Mouse (Mus musculus): ENCODE measurements around the gene Kif24. TPM values are rescaled to one million over a fixed set of nuclear protein-coding genes. Genes with fewer than 3 reads are reported as not detected.
A peak's percentile ranks its signal among the peaks of the same experiment; 100 is the strongest.

The Kif24 gene
- polyA plus RNA-seq, 1 experiment from 2014 or later, result 8.9 TPM

DNA sequence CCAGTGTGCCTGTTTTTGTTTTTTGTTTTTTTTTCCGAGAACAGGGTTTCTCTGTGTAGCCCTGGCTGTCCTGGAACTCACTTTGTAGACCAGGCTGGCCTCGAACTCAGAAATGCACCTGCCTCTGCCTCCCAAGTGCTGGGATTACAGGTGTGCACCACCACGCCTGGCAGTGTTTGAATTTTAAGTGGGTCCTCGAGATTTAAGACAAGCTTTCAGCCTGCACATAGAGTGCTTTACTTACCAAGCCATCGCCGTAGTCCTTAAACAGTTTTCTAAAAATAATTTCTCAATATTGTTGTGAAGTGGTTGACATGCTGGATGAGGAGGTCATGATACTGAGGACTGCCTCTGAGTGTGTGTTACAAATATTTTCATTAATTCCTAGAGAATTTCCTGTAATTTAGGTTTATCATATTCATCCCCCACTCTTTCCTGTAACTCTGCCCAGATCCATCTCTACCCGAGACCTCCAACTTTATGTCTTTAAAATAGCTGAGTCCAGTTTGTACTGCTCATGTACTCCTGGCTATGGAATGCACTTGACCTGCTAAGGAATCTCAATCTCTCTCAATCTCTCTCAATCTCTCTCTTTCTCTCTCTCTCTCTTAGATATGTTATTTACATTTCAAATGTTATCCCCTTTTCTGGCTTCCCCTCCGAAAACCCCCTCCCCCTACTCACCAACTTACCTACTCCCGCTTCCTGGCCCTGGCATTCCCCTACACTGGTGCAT, 94.8 kb downstream of the Kif24 start:
- no peak for ATAC-seq (ENCODE audit: insufficient number of reproducible peaks, low FRiP score, low TSS enrichment, low read depth)

DNA sequence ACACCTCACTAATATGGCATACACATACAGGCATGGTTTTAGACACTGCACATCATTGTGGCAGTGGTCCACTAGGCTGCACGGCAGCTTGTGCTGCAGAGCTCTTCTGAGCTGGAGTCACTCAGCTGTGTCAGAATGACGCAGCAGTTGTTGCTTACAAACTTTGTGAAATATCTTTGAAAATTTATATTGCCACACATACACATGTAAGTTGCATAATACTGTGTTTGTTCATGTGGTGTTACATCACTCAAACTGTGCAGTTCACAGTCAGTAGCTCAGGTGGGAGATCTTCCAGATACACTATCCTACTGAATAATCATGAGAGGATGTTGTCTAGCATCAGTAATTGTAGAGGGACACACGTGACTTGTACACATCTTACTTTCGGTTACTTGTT, 96.5 kb downstream of the Kif24 start:
- Histone ChIP-seq H3K27ac (replicated peaks) (no peak overlapping the region), H3K4me2 (replicated peaks) (no peak overlapping the region), H3K36me3 (peaks cover 32% of the 10 kb centered on the region), H3K9me3 (replicated peaks) (no peaks in the 10 kb centered on the region), H3K4me1 (no peaks in the 10 kb centered on the region), H3K9ac (no peak overlapping the region), H3K4me3 (replicated peaks) (no peak overlapping the region), H3K27me3 (no peaks in the 10 kb centered on the region)
- no peak for ATAC-seq (ENCODE audit: insufficient number of reproducible peaks, low FRiP score, low TSS enrichment, low read depth)
- WGBS, result 83% methylated on average over 4 of the region's 4 CpGs

More for the DNA sequence above, 94.8 kb downstream of the Kif24 start:
- 87% methylated on average over 9 of the region's 9 CpGs for WGBS
- Histone ChIP-seq H3K9ac (no peak overlapping the region), H3K36me3 (peaks cover 34% of the 10 kb centered on the region), H3K27me3 (no peaks in the 10 kb centered on the region), H3K4me2 (replicated peaks) (no peak overlapping the region), H3K9me3 (replicated peaks) (no peaks in the 10 kb centered on the region), H3K27ac (replicated peaks) (no peak overlapping the region), H3K4me1 (no peaks in the 10 kb centered on the region), H3K4me3 (replicated peaks) (no peak overlapping the region)

DNA sequence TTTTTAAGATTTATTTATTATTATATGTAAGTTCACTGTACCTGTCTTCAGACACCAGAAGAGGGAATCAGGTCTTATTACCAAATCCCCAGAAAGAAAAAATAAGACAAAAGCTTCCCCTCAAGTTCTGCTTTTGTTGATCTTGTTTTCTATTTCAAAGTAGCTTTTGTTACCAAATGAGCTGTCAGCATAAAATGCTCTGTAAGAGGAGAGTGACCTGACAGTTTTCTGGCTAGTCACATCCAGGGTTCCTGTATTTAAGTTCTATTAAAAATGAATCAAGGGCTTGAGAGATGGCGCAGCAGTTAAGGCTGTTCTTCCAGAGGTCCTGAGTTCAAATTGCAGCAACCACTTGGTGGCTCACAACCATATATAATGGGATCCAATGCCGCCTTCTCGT, 103.6 kb downstream of the Kif24 start:
- Histone ChIP-seq H3K27ac (replicated peaks) (no peak overlapping the region), H3K4me2 (replicated peaks) (no peak overlapping the region), H3K4me3 (replicated peaks) (no peak overlapping the region), H3K9me3 (replicated peaks) (no peaks in the 10 kb centered on the region), H3K27me3 (no peaks in the 10 kb centered on the region), H3K36me3 (peaks cover 3% of the 10 kb centered on the region; the same call in 1 of the 2 replicates), H3K4me1 (no peaks in the 10 kb centered on the region), H3K9ac (no peak overlapping the region)
- no peak for ATAC-seq (ENCODE audit: insufficient number of reproducible peaks, low FRiP score, low TSS enrichment, low read depth)
- WGBS, result 95% methylated on average over 3 of the region's 3 CpGs

DNA sequence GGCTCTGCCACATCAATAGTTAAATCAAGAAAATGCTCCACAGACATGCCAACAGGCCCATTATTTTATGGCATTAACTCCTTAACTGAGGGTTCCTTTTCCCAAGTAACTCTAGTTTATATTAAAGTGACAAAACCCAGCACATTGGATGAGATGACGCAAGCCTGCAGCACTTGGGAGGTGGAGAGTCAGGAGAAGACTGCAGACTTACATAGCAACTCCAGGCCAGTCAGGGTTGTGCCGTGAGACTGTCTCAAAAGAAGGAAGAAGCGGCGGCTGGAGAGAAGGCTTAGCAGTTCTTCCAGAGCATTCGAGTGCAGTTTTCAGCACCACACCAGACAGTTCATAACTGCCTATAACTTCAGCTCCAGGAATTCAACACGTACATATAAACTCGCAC, 105.3 kb downstream of the Kif24 start:
- ATAC-seq (ENCODE audit: insufficient number of reproducible peaks, low FRiP score, low TSS enrichment, low read depth), result no peak
- WGBS, result 91% methylated on average over 7 of the region's 7 CpGs

DNA sequence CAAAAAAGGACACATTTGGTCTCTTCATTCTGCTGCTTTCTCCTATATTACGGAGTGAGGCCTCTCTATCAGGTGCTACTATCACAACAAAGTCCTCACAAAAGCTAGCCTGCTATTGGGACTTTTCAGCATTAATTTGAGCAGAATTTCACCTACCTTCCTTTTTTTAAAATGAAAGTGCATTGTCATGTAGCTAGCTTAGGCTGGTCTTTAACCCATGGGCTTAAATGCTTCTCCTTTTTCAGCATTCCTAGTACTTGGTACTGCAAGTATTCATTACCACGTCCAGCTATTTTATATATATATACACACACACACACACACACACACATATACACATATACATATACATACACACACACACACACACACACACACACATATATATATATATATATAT, 106.0 kb downstream of the Kif24 start:
- H3K9ac ChIP-seq, result no peak overlapping the region
- H3K4me2 ChIP-seq (replicated peaks), result no peak overlapping the region
- H3K27me3 ChIP-seq, result no peaks in the 10 kb centered on the region
- H3K4me1 ChIP-seq, result no peaks in the 10 kb centered on the region
- H3K9me3 ChIP-seq (replicated peaks), result no peaks in the 10 kb centered on the region
- no peak overlapping the region for H3K27ac ChIP-seq (replicated peaks)
- WGBS, result 77% methylated on average over 2 of the region's 2 CpGs
- H3K4me3 ChIP-seq (replicated peaks), result no peak overlapping the region
- peaks cover 3% of the 10 kb centered on the region; the same call in 1 of the 2 replicates for H3K36me3 ChIP-seq
- ATAC-seq (ENCODE audit: insufficient number of reproducible peaks, low FRiP score, low TSS enrichment, low read depth), result no peak

More for the DNA sequence above, 105.3 kb downstream of the Kif24 start:
- no peak overlapping the region for H3K9ac ChIP-seq
- H3K4me2 ChIP-seq (replicated peaks), result no peak overlapping the region
- no peaks in the 10 kb centered on the region for H3K4me1 ChIP-seq
- no peak overlapping the region for H3K27ac ChIP-seq (replicated peaks)
- no peak overlapping the region for H3K4me3 ChIP-seq (replicated peaks)
- H3K36me3 ChIP-seq, result peaks cover 3% of the 10 kb centered on the region; the same call in 1 of the 2 replicates
- no peaks in the 10 kb centered on the region for H3K27me3 ChIP-seq
- no peaks in the 10 kb centered on the region for H3K9me3 ChIP-seq (replicated peaks)

DNA sequence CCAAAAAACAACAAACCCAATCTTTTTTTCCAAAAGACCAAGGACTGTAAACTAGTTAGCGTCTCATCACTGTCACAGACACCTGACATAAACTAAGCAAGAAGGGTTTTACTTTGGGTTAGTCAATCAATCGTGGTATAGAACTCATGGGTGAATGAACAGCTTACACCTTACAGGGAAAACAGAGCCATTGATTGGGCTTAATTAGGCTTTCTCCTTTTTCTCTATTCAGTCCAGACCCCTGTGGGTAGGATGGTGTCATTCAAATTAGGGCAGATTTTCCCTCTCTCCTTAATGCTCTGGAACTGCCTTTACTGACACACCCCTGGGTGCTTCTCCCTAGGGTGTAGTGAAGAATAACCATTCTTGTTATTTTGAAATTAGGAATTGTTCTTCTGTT, 107.5 kb downstream of the Kif24 start:
- Histone ChIP-seq H3K4me2 (replicated peaks) (no peak overlapping the region), H3K4me1 (no peaks in the 10 kb centered on the region), H3K27ac (replicated peaks) (no peak overlapping the region), H3K4me3 (replicated peaks) (no peak overlapping the region), H3K27me3 (no peaks in the 10 kb centered on the region), H3K9ac (no peak overlapping the region), H3K9me3 (replicated peaks) (no peaks in the 10 kb centered on the region), H3K36me3 (peaks cover 8% of the 10 kb centered on the region; the same call in 1 of the 2 replicates)
- 64% methylated on average over 2 of the region's 2 CpGs for WGBS
- no peak for ATAC-seq (ENCODE audit: insufficient number of reproducible peaks, low FRiP score, low TSS enrichment, low read depth)

DNA sequence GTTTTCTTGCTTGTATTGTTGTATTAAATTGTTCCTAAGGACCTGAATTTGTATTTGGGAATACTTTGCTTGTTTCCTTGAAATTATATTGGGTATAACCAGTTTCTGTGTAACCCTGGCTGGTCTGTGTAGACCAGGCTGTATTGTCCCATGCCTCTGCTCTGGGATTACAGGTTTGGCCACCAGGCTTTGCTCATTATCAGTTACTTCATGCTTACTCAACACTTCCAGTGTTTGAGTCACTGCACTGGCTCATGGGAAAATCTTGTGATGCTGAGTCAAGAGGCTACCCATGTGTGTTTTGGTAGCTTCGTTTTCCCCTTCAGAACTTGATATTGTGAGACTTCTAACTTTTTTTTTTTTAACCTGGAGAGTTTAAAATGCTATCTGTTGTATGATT, 111.4 kb downstream of the Kif24 start:
- Histone ChIP-seq H3K27ac (replicated peaks) (no peak overlapping the region), H3K9ac (no peak overlapping the region), H3K9me3 (replicated peaks) (no peaks in the 10 kb centered on the region), H3K4me2 (replicated peaks) (no peak overlapping the region), H3K36me3 (peaks cover 6% of the 10 kb centered on the region; the same call in 1 of the 2 replicates), H3K27me3 (no peaks in the 10 kb centered on the region), H3K4me3 (replicated peaks) (no peak overlapping the region), H3K4me1 (peaks cover 4% of the 10 kb centered on the region; the same call in 1 of the 2 replicates)
- 96% methylated on average over 1 of the region's 1 CpGs for WGBS
- no peak for ATAC-seq (ENCODE audit: insufficient number of reproducible peaks, low FRiP score, low TSS enrichment, low read depth)

DNA sequence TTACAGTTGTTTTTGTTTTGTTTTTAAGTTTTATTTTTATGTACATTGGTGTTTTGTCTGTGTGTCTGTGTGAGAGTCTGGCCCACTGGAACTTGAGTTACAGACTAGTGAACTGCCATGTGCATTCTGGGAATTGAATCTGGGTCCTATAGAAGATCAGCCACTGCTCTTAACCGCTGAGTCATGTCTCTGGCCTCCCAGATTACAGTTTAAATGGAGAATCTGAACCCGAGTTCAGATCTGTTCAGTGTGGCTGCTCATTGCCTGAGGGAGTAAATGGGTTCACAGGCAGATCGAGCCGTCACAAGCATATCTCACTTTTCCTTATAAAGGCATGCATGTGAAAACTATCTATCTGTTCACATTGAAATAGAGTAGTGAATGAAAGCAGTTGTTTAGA, 111.9 kb downstream of the Kif24 start:
- H3K4me3 ChIP-seq (replicated peaks), result no peak overlapping the region
- H3K9me3 ChIP-seq (replicated peaks), result no peaks in the 10 kb centered on the region
- peaks cover 6% of the 10 kb centered on the region; the same call in 1 of the 2 replicates for H3K36me3 ChIP-seq
- H3K4me2 ChIP-seq (replicated peaks), result no peak overlapping the region
- no peak overlapping the region for H3K9ac ChIP-seq
- no peak overlapping the region for H3K27ac ChIP-seq (replicated peaks)
- ATAC-seq (ENCODE audit: insufficient number of reproducible peaks, low FRiP score, low TSS enrichment, low read depth), result no peak
- WGBS, result 86% methylated on average over 4 of the region's 4 CpGs
- no peaks in the 10 kb centered on the region for H3K27me3 ChIP-seq
- peaks cover 7% of the 10 kb centered on the region; the same call in 1 of the 2 replicates for H3K4me1 ChIP-seq

DNA sequence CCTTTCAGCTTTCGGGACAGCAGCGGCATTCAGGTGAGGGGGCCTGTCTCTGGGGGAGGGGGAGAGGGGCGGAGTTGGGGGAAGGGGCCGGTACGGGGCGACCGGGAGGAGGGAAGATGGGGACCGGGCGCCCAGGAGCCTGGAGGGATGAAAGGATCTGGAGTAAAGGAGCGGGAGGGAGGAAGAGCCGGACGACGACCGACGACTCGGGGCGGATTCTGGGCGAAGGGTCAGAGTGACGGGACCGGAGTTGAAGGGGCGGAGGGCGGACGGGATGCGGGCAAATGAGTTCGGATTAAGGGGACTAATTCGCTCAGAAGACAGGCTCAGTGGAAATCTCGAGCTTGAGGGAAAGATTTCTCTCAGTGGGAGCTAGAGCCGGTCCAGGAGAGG, 115.5 kb downstream of the Kif24 start:
- peak overlapping the region; percentile 93 for H3K27ac ChIP-seq (replicated peaks)
- H3K36me3 ChIP-seq, result peaks cover 6% of the 10 kb centered on the region; the same call in 1 of the 2 replicates
- H3K4me1 ChIP-seq, result peaks cover 7% of the 10 kb centered on the region; the same call in 1 of the 2 replicates
- peak overlapping the region; percentile 39 for H3K9ac ChIP-seq
- under 1% methylated on average over 27 of the region's 28 CpGs for WGBS
- peak; percentile 73; the same call in 1 of the 2 replicates for ATAC-seq (ENCODE audit: insufficient number of reproducible peaks, low FRiP score, low TSS enrichment, low read depth)
- peak overlapping the region; percentile 61 for H3K4me3 ChIP-seq (replicated peaks)
- H3K27me3 ChIP-seq, result no peaks in the 10 kb centered on the region
- H3K9me3 ChIP-seq (replicated peaks), result no peaks in the 10 kb centered on the region
- H3K4me2 ChIP-seq (replicated peaks), result peak overlapping the region; percentile 66

DNA sequence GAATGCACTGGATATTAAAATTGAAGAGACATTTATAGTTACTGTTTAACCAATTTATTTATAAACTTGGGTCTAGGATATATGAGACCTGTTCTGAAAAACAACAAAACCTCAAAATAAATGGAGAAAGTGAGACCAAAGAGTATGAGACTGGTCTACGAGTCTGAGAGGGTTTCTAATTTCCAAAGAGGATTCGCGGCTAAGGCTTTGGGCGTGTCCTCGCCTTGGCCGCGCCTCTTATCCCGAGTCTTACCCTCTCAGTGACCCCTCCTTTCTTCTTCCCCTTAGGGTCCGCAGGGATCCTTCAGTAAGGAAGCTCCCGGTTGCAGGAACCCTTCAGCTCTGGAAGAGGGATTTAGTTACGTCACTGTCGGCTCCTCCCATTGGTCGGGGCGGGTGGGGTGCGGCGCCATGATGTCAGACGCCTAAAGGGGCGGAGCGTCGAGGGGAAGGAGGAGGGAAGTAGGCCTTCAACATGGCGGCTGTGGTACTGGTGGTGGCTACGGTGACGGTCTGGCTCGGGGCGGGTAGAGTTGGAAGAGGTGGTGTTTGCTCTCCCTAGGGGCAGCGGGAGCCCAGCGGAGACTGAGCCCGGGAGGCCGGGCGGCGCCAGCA, 116.0 kb downstream of the Kif24 start, which contains the start of gene Ubap1:
Gene Ubap1 (plus strand): TSS at position 413 of the 615 bp plus-strand sequence.
- no peaks in the 10 kb centered on the region for H3K9me3 ChIP-seq (replicated peaks)
- peak within 1 kb of the TSS; percentile 66 for H3K4me2 ChIP-seq (replicated peaks)
- peak within 1 kb of the TSS; percentile 61 for H3K4me3 ChIP-seq (replicated peaks)
- peaks cover 7% of the 10 kb centered on the region; the same call in 1 of the 2 replicates for H3K4me1 ChIP-seq
- H3K27me3 ChIP-seq, result no peaks in the 10 kb centered on the region
- peaks cover 6% of the 10 kb centered on the region; the same call in 1 of the 2 replicates for H3K36me3 ChIP-seq
- peak within 1 kb of the TSS; percentile 93 for H3K27ac ChIP-seq (replicated peaks)
- peak within 1 kb of the TSS; percentile 39 for H3K9ac ChIP-seq
- ATAC-seq (ENCODE audit: insufficient number of reproducible peaks, low FRiP score, low TSS enrichment, low read depth), result peak; percentile 99
- under 1% methylated on average over 31 of the region's 31 CpGs for WGBS

DNA sequence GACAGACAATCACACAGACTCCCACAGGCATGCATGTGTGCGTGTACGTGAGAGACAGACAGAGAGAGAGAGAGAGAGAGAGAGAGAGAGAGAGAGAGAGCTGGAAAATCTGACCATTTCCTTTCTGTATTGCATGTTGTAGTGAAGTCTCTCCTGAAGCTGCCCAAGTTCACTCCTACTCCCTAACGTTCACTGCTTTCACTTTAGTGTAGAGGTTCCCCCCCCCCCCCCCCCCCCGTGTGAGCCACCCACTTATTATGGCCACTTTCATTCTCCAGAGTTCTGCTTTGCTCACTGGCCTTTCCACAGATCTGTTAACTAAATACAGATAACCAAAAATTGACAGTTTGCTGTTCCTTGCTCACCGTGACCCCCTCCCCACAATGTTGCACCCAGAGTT, 116.8 kb downstream of the Kif24 start:
- H3K9ac ChIP-seq, result no peak overlapping the region
- H3K36me3 ChIP-seq, result peaks cover 6% of the 10 kb centered on the region; the same call in 1 of the 2 replicates
- H3K27me3 ChIP-seq, result no peaks in the 10 kb centered on the region
- 0 out of 2 replicates have a peak overlapping the region, but pooled peaks have one; percentile 25 for H3K27ac ChIP-seq (replicated peaks)
- no peak for ATAC-seq (ENCODE audit: insufficient number of reproducible peaks, low FRiP score, low TSS enrichment, low read depth)
- 23% methylated on average over 3 of the region's 5 CpGs for WGBS
- peak overlapping the region; percentile 61; the same call in 1 of the 2 replicates for H3K4me3 ChIP-seq (replicated peaks)
- no peaks in the 10 kb centered on the region for H3K9me3 ChIP-seq (replicated peaks)
- H3K4me1 ChIP-seq, result peaks cover 7% of the 10 kb centered on the region; the same call in 1 of the 2 replicates
- H3K4me2 ChIP-seq (replicated peaks), result peak overlapping the region; percentile 44; the same call in 1 of the 2 replicates

All from embryonic facial prominence, embryonic 15.5 days (tissue).